Mouse (Mus musculus): ENCODE results near the gene Rxrb.

GRCm38 (mm10) chr17:34077549-34077948 lies 45.9 kb downstream of the Rxrb start:
- no peak for TF ChIP-seq POLR2A (IDR thresholded peaks at IDR 0.05; ENCODE audit: low read depth, low read length)
- TF ChIP-seq ZNF384 (IDR thresholded peaks at IDR 0.05; ENCODE audit: low read depth, low read length): no peak
- no peak for TF ChIP-seq POLR2AphosphoS2 (IDR thresholded peaks at IDR 0.05; ENCODE audit: low read depth, low read length)
- TF ChIP-seq JUND (conservative IDR thresholded peaks at IDR 0.05; ENCODE audit: low read depth, low read length): no peak
- no peak for TF ChIP-seq ETS1 (conservative IDR thresholded peaks at IDR 0.05; ENCODE audit: low read depth, low read length)
- peak; percentile 55 to 85 for TF ChIP-seq CTCF (conservative IDR thresholded peaks at IDR 0.05 in 1 of 2, IDR thresholded peaks at IDR 0.05 in 1 of 2; ENCODE audit: low read depth in 2 of 2, low read length in 2 of 2)
- TF ChIP-seq EP300 (IDR thresholded peaks at IDR 0.05; ENCODE audit: low read length): no peak
- no peak for TF ChIP-seq RCOR1 (conservative IDR thresholded peaks at IDR 0.05; ENCODE audit: low read depth, low read length)
- no peak for TF ChIP-seq CHD1 (IDR thresholded peaks at IDR 0.05; ENCODE audit: low read depth, low read length)
- no peak for TF ChIP-seq E2F4 (IDR thresholded peaks at IDR 0.05; ENCODE audit: insufficient replicate concordance, low read depth, low read length)
- TF ChIP-seq KAT2A (IDR thresholded peaks at IDR 0.05; ENCODE audit: insufficient replicate concordance, low read length): no peak
- TF ChIP-seq BHLHE40 (IDR thresholded peaks at IDR 0.05; ENCODE audit: low read depth, low read length): no peak
- TF ChIP-seq USF1 (IDR thresholded peaks at IDR 0.05; ENCODE audit: low read depth, low read length): no peak

Measured in CH12.LX (cell line).